Mouse (Mus musculus) hematopoietic stem cell, adult 5-6 weeks (primary cell): ENCODE measurements around the gene Prex1. TPM values are rescaled to one million over a fixed set of nuclear protein-coding genes. Genes with fewer than 3 reads are reported as not detected.
"Not testable (repeated sequence)": the region's sequence is repeated elsewhere in the genome, so short reads cannot be mapped to it uniquely, and the experiment has no call there.

Experiments
- ATAC-seq, 2 experiments: fragments of 125-278 bp in 1 of 2; replicated peaks in 1 of 2; 2 replicates each; pipeline ENCODE4 v1.8.0; 2016 to 2017; ENCODE audit warnings: inconsistent platforms in 2 of 2, mild to moderate bottlenecking in 2 of 2, moderate number of reproducible peaks in 2 of 2, low read depth in 1 of 2, moderate TSS enrichment in 1 of 2; ENCODE audit not compliant: low FRiP score in 2 of 2, poor library complexity in 2 of 2, severe bottlenecking in 2 of 2, insufficient read depth in 1 of 2, low TSS enrichment in 1 of 2
- total RNA-seq: library from RNA; stranded (forward); fragments of 172-1452, 232-1000 nt; gene quantifications from 2 replicates; pipeline ENCODE4 v1.2.3, GENCODE M21; 2017

Prex1 gene
- 25.1 and 30.0 TPM in 2 replicates for total RNA-seq

- peak; percentile 68 to 82 for ATAC-seq
These were observed at the start of gene Prex1 for GRCm38 (mm10) chr2:166713690-166714426. TSS of gene Prex1 (minus strand) at chr2:166713832.

- no peak; a peak in 1 of 4 replicates for ATAC-seq
These were observed 44.3 kb upstream of the Prex1 start for GRCm38 (mm10) chr2:166757969-166758368.

GRCm38 (mm10) chr2:166754760-166755159 lies 41.1 kb upstream of the Prex1 start:
- ATAC-seq = peak; percentile 34 to 39; a peak in 3 of 4 replicates

GRCm38 (mm10) chr2:166754194-166754593 lies 40.6 kb upstream of the Prex1 start:
- peak; percentile 30 to 41; a peak in 2 of 4 replicates for ATAC-seq

- ATAC-seq = no peak
These were observed 37.1 kb upstream of the Prex1 start for GRCm38 (mm10) chr2:166750620-166751191.

- ATAC-seq = 0 out of 4 replicates have a peak, but pooled peaks of 1 of the 2 experiments have one; percentile 5
These were observed 32.8 kb upstream of the Prex1 start for GRCm38 (mm10) chr2:166746261-166746913.

- ATAC-seq = peak; percentile 81 to 88
These were observed 32.2 kb upstream of the Prex1 start for GRCm38 (mm10) chr2:166745849-166746248.

GRCm38 (mm10) chr2:166744433-166744832 lies 30.8 kb upstream of the Prex1 start:
- peak; percentile 50 to 64 for ATAC-seq

- ATAC-seq = no peak
These were observed 29.9 kb upstream of the Prex1 start for GRCm38 (mm10) chr2:166743504-166743903.

- ATAC-seq = no peak
These were observed 27.8 kb upstream of the Prex1 start for GRCm38 (mm10) chr2:166741445-166741844.

- no peak for ATAC-seq
These were observed 26.8 kb upstream of the Prex1 start for GRCm38 (mm10) chr2:166740396-166740795.

- ATAC-seq = no peak
These were observed 23.7 kb upstream of the Prex1 start for GRCm38 (mm10) chr2:166737307-166737706.

- no peak for ATAC-seq
These were observed 21.9 kb upstream of the Prex1 start for GRCm38 (mm10) chr2:166735469-166736001.

GRCm38 (mm10) chr2:166732860-166733259 lies 19.2 kb upstream of the Prex1 start:
- no peak for ATAC-seq

- ATAC-seq = no peak
These were observed 18.5 kb upstream of the Prex1 start for GRCm38 (mm10) chr2:166732146-166732545.

GRCm38 (mm10) chr2:166731102-166731883 lies 17.7 kb upstream of the Prex1 start:
- ATAC-seq = not testable (repeated sequence)

- no peak for ATAC-seq
These were observed 16.9 kb upstream of the Prex1 start for GRCm38 (mm10) chr2:166730567-166730915.
